Mouse (Mus musculus) CH12.LX (cell line): ENCODE results near the gene P3h2. TPM values are rescaled to one million over a fixed set of nuclear protein-coding genes. Genes with fewer than 3 reads are reported as not detected.

Experiments
- DNase-seq: peaks from one replicate; pipeline ENCODE4 v3.0.0-alpha.2; 2013; ENCODE audit errors: extremely low read depth
- H3K27ac ChIP-seq: 2 replicates; pipeline ENCODE4 v1.5.1; 2012; ENCODE audit warnings: low read depth, mild to moderate bottlenecking, control low read depth, moderate library complexity; ENCODE audit not compliant: insufficient read depth
- H3K27me3 ChIP-seq: replicated peaks from 2 replicates; pipeline ENCODE3; 2012; ENCODE audit warnings: inconsistent platforms
- H3K36me3 ChIP-seq, 2 experiments: replicated peaks in 1 of 2; 2 replicates each; pipeline versions ENCODE3 to v1.6.1; 2012; ENCODE audit warnings: inconsistent platforms in 1 of 2, low read length in 1 of 2, mild to moderate bottlenecking in 1 of 2, mixed read lengths in 1 of 2, moderate library complexity in 1 of 2; ENCODE audit not compliant: control insufficient read depth in 1 of 2, insufficient read depth in 1 of 2
- H3K4me1 ChIP-seq, 2 experiments: 2 replicates each; pipeline ENCODE4 v1.6.1; 2012; ENCODE audit warnings: inconsistent platforms in 1 of 2, moderate library complexity in 1 of 2; ENCODE audit not compliant: insufficient read depth in 2 of 2, control insufficient read depth in 1 of 2
- H3K4me2 ChIP-seq: 2 replicates; pipeline ENCODE4 v1.6.1; 2012; ENCODE audit warnings: low read depth, mild to moderate bottlenecking, control low read depth; ENCODE audit not compliant: poor library complexity, insufficient read depth, severe bottlenecking
- H3K4me3 ChIP-seq, 3 experiments: fragments of 150-350 bp in 1 of 3; sonication (generic) in 1 of 3; replicated peaks in 1 of 3; 2 replicates each; pipeline versions ENCODE3 to v1.5.1; 2011 to 2012; ENCODE audit warnings: low read depth in 2 of 3, low read length in 2 of 3, mild to moderate bottlenecking in 2 of 3, moderate library complexity in 2 of 3, control low read depth in 1 of 3, improper control_type of control experiment in 1 of 3, inconsistent platforms in 1 of 3, mixed read lengths in 1 of 3; ENCODE audit not compliant: poor library complexity in 1 of 3
- H3K79me2 ChIP-seq: replicated peaks from 2 replicates; pipeline ENCODE4 v1.6.1; 2012; ENCODE audit warnings: mild to moderate bottlenecking, moderate library complexity; ENCODE audit not compliant: control insufficient read depth, poor library complexity, insufficient read depth, severe bottlenecking; ENCODE audit errors: extremely low read depth
- H3K9ac ChIP-seq: 2 replicates; pipeline ENCODE4 v1.6.1; 2012; ENCODE audit warnings: low read depth, mild to moderate bottlenecking, control low read depth, moderate library complexity; ENCODE audit not compliant: insufficient read depth
- H3K9me3 ChIP-seq: replicated peaks from 2 replicates; pipeline ENCODE3; 2012; ENCODE audit warnings: low read length, inconsistent platforms, mixed read lengths
- BHLHE40 ChIP-seq: IDR thresholded peaks from 2 replicates; pipeline ENCODE4 v1.6.1; 2011; ENCODE audit warnings: mild to moderate bottlenecking, low read depth, low read length, improper control_type of control experiment
- CHD1 ChIP-seq: IDR thresholded peaks from 2 replicates; pipeline ENCODE4 v1.6.1; 2012; ENCODE audit warnings: low read depth, low read length, improper control_type of control experiment, inconsistent platforms
- CHD2 ChIP-seq: IDR thresholded peaks from 2 replicates; pipeline ENCODE4 v1.6.1; 2011; ENCODE audit warnings: low read length, improper control_type of control experiment
- CTCF ChIP-seq, 2 experiments: IDR thresholded peaks in 1 of 2; conservative IDR thresholded peaks in 1 of 2; 2 replicates each; pipeline ENCODE4 v1.5.1; 2011 to 2012; ENCODE audit warnings: low read depth in 2 of 2, low read length in 2 of 2, improper control_type of control experiment in 1 of 2, inconsistent platforms in 1 of 2, mild to moderate bottlenecking in 1 of 2, moderate library complexity in 1 of 2
- ETS1 ChIP-seq: conservative IDR thresholded peaks from 2 replicates; pipeline ENCODE4 v1.6.1; 2012; ENCODE audit warnings: low read depth, mild to moderate bottlenecking, inconsistent platforms, low read length, improper control_type of control experiment, moderate library complexity
- IRF4 ChIP-seq: IDR thresholded peaks from 2 replicates; pipeline ENCODE4 v1.6.1; 2014; ENCODE audit warnings: low read depth, mild to moderate bottlenecking, inconsistent platforms, low read length, improper control_type of control experiment
- JUND ChIP-seq: conservative IDR thresholded peaks from 2 replicates; pipeline ENCODE4 v1.6.1; 2011; ENCODE audit warnings: low read depth, low read length, improper control_type of control experiment
- MAZ ChIP-seq: IDR thresholded peaks from 2 replicates; pipeline ENCODE4 v1.6.1; 2012; ENCODE audit warnings: low read depth, mild to moderate bottlenecking, inconsistent platforms, low read length, improper control_type of control experiment, moderate library complexity
- MYC ChIP-seq: IDR thresholded peaks from 2 replicates; pipeline ENCODE4 v1.6.1; 2011; ENCODE audit warnings: low read depth, mild to moderate bottlenecking, improper control_type of control experiment, low read length
- NELFE ChIP-seq: IDR thresholded peaks from 2 replicates; pipeline ENCODE4 v1.6.1; 2011; ENCODE audit warnings: low read depth, low read length, improper control_type of control experiment
- NRF1 ChIP-seq: IDR thresholded peaks from 2 replicates; pipeline ENCODE4 v1.6.1; 2014; ENCODE audit warnings: low read depth, mild to moderate bottlenecking, inconsistent platforms, low read length, improper control_type of control experiment, moderate library complexity
- POLR2A ChIP-seq: IDR thresholded peaks from 2 replicates; pipeline ENCODE4 v1.6.1; 2011; ENCODE audit warnings: low read depth, mild to moderate bottlenecking, improper control_type of control experiment, low read length
- POLR2AphosphoS2 ChIP-seq: IDR thresholded peaks from 2 replicates; pipeline ENCODE4 v1.6.1; 2011; ENCODE audit warnings: low read depth, low read length, improper control_type of control experiment
- RAD21 ChIP-seq: IDR thresholded peaks from 2 replicates; pipeline ENCODE4 v1.6.1; 2011; ENCODE audit warnings: low read depth, mild to moderate bottlenecking, low read length, improper control_type of control experiment, moderate library complexity
- SIN3A ChIP-seq: IDR thresholded peaks from 2 replicates; pipeline ENCODE4 v1.6.1; 2012; ENCODE audit warnings: low read length, improper control_type of control experiment, inconsistent platforms
- SMC3 ChIP-seq: IDR thresholded peaks from 2 replicates; pipeline ENCODE4 v1.6.1; 2011; ENCODE audit warnings: low read depth, low read length, improper control_type of control experiment
- TCF12 ChIP-seq: IDR thresholded peaks from 2 replicates; pipeline ENCODE4 v1.6.1; 2014; ENCODE audit warnings: low read depth, mild to moderate bottlenecking, inconsistent platforms, low read length, improper control_type of control experiment
- UBTF ChIP-seq: IDR thresholded peaks from 2 replicates; pipeline ENCODE4 v1.6.1; 2012; ENCODE audit warnings: low read depth, mild to moderate bottlenecking, inconsistent platforms, low read length, improper control_type of control experiment, moderate library complexity
- USF1 ChIP-seq: IDR thresholded peaks from 2 replicates; pipeline ENCODE4 v1.6.1; 2014; ENCODE audit warnings: low read depth, mild to moderate bottlenecking, inconsistent platforms, low read length, improper control_type of control experiment
- USF2 ChIP-seq: conservative IDR thresholded peaks from 2 replicates; pipeline ENCODE4 v1.6.1; 2011; ENCODE audit warnings: low read depth, low read length, improper control_type of control experiment
- ZC3H11A ChIP-seq: IDR thresholded peaks from 2 replicates; pipeline ENCODE4 v1.6.1; 2012; ENCODE audit warnings: low read depth, mild to moderate bottlenecking, inconsistent platforms, low read length, improper control_type of control experiment
- ZKSCAN1 ChIP-seq: IDR thresholded peaks from 2 replicates; pipeline ENCODE4 v1.6.1; 2012; ENCODE audit warnings: low read depth, inconsistent platforms, low read length, improper control_type of control experiment, borderline replicate concordance
- dilution Hi-C: fragments of 300-500 bp; cut with MboI; formaldehyde crosslinking; loops from 2 replicates; pipeline ENCODE4 v1.14.3; 2020; ENCODE audit warnings: low sequenced_read_pairs; ENCODE audit not compliant: extremely low pct_unique_long_range_greater_than_20kb, extremely low pct_ligation_motif_present
- in situ Hi-C: fragments of 300-500 bp; cut with MboI; formaldehyde crosslinking; loops from 3 replicates; pipeline ENCODE4 v1.14.3; 2019; ENCODE audit warnings: low sequenced_read_pairs, low pct_ligation_motif_present, low pct_unique_long_range_greater_than_20kb, mixed read lengths
- polyA plus RNA-seq: library from polyadenylated mRNA; unstranded; fragments of >175 nt; gene quantifications from 2 replicates; pipeline ENCODE4 v1.2.1, GENCODE M21; 2012; ENCODE audit warnings: low read depth; ENCODE audit not compliant: insufficient read length
- total RNA-seq, 2 experiments: library from RNA; depleted of rRNA; stranded (reverse); fragments of 300-350 nt in 1 of 2; fragments of >200 nt in 1 of 2; gene quantifications; 2 replicates each; pipeline ENCODE4 v1.2.3; 2012 to 2014

P3h2 gene
- total and polyA plus RNA-seq, 3 experiments: 0.08 to 0.73 (median 0.27) TPM

GRCm38 (mm10) chr16:25963856-25964255 is 141.7 kb downstream of the P3h2 start:
- peaks cover 5 to 31% of the 10 kb centered on the region in 2 experiments; a peak in 3 of 4 replicates for H3K4me1 ChIP-seq

GRCm38 (mm10) chr16:25960345-25960744 is 145.2 kb downstream of the P3h2 start:
- DNase-seq: no peak

More at GRCm38 (mm10) chr16:25963856-25964255, 141.7 kb downstream of the P3h2 start:
- Histone ChIP-seq H3K9ac (no peak overlapping the region), H3K9me3 (no peaks in the 10 kb centered on the region), H3K4me3 (no peak overlapping the region), H3K79me2 (no peaks in the 10 kb centered on the region), H3K36me3 (no peaks in the 10 kb centered on the region), H3K27ac (no peak overlapping the region)
- in situ Hi-C loops (loop anchor here (25.0 kb wide), 1 partner anchor 548 kb away; no protein-coding TSS in a partner anchor), dilution Hi-C loops (no loop called here)
- TF ChIP-seq SMC3 (peak; percentile 81), USF2 (no peak), CTCF (conservative IDR thresholded peaks at IDR 0.05 in 1 of 2, IDR thresholded peaks at IDR 0.05 in 1 of 2; ENCODE audit: low read depth in 2 of 2, low read length in 2 of 2) (peak; percentile 94 to 99), SIN3A (peak; percentile 28; the same call in 1 of the 2 replicates), RAD21 (peak; percentile 93), POLR2A (no peak), JUND (peak; percentile 42; the same call in 1 of the 2 replicates), TCF12 (no peak), POLR2AphosphoS2 (no peak), ZC3H11A (peak; percentile 63; the same call in 1 of the 2 replicates), ETS1 (no peak), IRF4 (no peak), BHLHE40 (0 out of 2 replicates have a peak, but pooled peaks have one; percentile 10), CHD1 (no peak), MYC (0 out of 2 replicates have a peak, but pooled peaks have one; percentile 36), MAZ (no peak)
- TF ChIP-seq, all 38 proteins: peak for 8
- peak; percentile 78 for DNase-seq
- Histone ChIP-seq H3K4me2 (peak overlapping the region; percentile 16; the same call in 1 of the 2 replicates), H3K27me3 (no peaks in the 10 kb centered on the region)

More at GRCm38 (mm10) chr16:25960345-25960744, 145.2 kb downstream of the P3h2 start:
- Histone ChIP-seq H3K27ac (no peak overlapping the region), H3K79me2 (no peaks in the 10 kb centered on the region), H3K9me3 (no peaks in the 10 kb centered on the region), H3K4me1 (peaks cover 9 to 33% of the 10 kb centered on the region in 2 experiments), H3K4me2 (no peak overlapping the region), H3K4me3 (no peak overlapping the region), H3K27me3 (no peaks in the 10 kb centered on the region), H3K36me3 (no peaks in the 10 kb centered on the region), H3K9ac (no peak overlapping the region)
- TF ChIP-seq NRF1 (no peak), IRF4 (no peak), SMC3 (no peak), UBTF (no peak), USF1 (no peak), CHD2 (no peak), JUND (no peak), NELFE (no peak), BHLHE40 (no peak), ZKSCAN1 (no peak), TCF12 (no peak), MAZ (no peak), SIN3A (no peak), MYC (no peak)
- in situ Hi-C loops: loop anchor here (25.0 kb wide), 1 partner anchor 552 kb away; no protein-coding TSS in a partner anchor
- dilution Hi-C loops: no loop called here
